Mouse (Mus musculus) heart, adult 11 months (tissue): Measurements from ENCODE around the gene Gm10912.
A peak's percentile ranks its signal among the peaks of the same experiment; 100 is the strongest.
"Not testable (repeated sequence)": the region's sequence is repeated elsewhere in the genome, so short reads cannot be mapped to it uniquely, and the experiment has no call there.

Experiments
- DNase-seq: peaks from one replicate; pipeline ENCODE4 v3.0.0; 2022

Gene Gm10912

DNA sequence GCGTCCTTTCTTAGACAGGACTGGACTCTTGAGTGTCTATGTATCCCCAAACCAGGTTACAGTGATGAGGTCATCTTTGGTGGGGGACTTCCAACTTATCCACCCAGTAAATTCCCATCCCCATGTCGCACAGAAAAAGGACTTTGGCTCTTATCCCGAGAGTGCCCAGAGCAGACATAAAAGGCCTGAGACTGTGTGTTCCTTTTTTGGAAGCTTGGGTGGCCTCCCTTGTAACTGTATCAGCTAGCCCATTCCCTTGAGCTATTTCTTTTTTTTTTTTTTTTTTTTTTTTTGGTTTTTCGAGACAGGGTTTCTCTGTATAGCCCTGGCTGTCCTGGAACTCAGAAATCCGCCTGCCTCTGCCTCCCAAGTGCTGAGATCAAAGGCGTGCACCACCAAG lies at the start of gene Gm10912:
Gene Gm10912 (plus strand): TSS at position 301 of the 400 bp plus-strand sequence.
- peak; percentile 57 for DNase-seq

DNA sequence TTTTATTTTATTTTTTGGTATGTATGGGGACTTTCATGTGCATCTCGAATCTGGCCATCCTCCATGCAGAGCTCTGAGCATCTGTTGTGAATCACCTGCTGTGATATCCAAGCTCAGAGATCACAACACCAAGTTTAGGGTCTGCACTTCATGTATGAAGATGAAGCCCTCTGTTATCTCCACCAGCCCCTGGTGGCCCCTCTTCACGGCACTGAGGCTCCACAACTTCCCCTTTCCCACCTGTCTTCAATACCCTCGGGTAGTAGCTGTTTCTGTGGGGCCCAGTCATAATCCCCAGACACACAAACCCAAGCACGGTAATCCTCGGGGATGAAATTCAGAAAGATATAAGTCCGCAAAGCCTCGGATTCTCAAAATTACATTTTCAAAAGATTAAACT lies 42.5 kb upstream of the Gm10912 start:
- DNase-seq, result peak; percentile 61

DNA sequence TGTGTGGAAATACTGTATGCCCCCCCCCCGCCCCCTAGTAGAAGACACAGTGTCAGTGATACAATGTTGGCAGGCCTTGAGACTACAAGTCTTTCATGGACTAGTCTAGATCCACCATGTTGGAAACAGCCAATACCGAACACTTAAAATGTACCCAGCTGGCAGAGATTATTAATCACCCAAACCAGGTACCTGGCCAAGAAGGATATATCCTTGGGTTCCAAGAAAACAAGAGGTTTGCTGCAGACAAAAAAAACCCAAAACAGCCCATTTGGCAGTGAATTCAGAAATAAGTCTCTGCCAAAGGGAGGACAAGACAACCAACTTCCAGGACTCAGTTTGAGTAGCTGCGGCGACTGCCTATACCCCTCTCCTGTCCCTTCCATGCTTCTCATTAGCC lies 41.0 kb upstream of the Gm10912 start:
- DNase-seq, result peak; percentile 59

DNA sequence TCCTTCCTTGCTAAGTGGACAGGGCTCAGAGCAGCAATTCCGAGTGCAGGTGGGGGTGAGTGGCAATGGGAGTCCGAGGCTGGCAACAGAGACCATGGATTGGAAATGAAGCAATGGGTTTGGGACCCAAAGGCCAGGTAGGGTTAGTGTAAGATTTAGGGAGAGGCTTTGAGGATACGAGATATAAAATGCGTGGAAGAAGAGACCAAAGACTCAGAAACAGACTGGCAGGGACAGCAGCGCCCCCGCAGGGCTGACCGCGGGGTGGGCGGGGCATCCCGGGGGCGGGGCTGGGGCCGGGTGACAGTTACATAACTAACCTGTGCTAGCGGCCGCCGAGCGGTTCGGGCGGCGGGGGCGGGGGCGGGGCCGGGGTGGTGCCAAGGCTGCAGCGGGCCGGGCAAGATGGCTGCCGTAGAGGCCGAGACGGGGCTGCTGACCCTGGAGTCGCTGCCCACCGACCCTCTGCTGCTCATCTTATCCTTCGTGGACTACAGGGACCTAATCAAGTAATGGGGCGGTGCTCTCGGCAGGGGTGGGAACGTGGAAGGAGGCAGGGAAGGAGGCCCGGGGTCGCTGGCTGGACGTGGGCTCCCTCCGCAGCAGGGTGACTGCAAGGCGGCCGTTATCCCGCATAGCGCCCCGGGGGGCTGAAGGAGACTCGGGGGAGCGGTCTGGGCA lies 38.0 kb upstream of the Gm10912 start, which contains the start of gene Fbxo3:
Gene Fbxo3 (plus strand): TSS at position 264 of the 681 bp plus-strand sequence.
- peak; percentile 99 for DNase-seq

DNA sequence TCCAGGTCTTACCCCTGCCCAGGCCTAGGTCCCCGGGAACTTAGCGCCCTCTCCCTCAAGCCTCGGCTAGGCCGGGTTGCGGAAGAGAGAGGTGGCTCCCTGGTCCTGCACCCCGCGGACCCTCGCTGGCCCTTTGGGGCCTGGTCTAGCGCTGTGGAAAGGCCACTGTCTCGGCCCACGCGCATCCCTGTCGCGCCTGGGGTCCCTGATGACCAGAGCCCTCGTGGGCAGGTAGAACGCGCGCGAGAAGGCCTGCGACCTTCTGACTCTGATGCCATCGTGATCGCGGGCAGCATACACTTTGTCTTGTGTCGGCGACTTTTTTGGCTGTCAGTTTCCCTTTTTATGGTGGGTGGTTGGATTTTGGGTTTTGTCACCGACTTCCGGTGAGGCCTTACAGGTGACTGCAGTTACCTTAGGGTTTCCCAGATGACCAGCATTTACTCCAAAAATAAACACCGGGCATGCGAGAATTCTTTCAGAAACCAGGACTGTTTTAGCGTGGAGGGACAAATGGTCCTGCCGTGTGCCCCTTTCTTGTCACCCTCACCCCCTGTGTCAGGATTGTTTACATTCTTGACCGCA lies 37.4 kb upstream of the Gm10912 start, which contains the start of gene 4931422A03Rik:
Gene 4931422A03Rik (minus strand): TSS at position 223 of the 585 bp plus-strand sequence.
- no peak for DNase-seq

DNA sequence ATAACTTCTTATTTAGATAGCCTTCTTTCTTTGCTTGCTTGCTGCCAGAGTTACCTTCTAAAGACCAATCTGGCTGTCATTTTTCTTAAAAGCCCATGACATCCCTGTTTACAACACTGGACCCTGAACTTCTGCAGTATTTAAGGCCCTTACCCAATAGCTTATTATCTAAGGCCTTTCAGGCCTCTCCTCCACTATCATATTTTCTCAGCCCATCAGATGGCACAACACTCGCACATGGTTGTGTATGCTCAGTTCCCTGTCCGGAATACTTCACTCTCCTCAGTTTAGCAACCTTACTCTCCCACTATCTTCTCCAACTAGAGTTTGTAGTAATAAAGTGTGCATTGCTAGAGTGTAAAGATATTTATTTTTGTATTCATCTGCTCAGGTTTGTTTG lies 36.6 kb upstream of the Gm10912 start:
- peak; percentile 23 for DNase-seq

DNA sequence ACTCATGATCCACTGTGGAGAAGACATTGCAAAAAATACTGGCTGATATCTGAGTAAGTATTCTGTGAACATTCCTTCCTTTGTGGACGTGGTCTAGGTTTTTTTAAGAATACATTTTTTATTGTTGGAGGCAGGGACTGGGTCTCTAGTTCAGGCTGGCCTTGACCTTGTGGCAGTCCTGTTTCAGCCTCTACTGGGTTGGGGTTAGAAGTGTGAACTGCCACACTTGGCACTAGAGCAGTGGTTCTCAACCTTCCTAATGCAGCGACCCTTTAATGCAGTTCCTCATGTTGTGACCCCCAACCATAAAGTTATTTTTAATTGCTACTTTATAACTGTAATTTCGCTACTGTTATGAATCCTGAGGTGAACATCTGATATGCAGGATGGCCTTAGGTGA lies 35.2 kb upstream of the Gm10912 start:
- DNase-seq, result peak; percentile 56

DNA sequence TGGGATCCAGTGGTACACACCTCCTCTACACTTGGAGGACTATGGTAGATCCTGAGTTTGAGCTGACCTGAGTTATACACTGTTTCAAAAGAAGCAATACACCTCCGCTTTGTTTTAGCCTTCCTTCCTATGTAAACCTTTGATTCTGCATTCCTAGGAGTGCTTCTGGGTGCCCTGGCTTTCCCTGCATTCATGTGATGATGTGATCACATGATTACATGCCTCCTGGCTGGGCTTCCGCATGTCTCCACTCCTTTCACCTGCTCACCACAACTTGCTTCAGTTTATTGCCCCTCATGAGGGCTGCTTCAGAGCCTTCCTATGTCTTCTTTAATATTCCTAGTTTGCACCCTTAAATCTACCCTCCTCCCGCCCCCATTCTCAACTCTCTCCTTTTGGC lies 33.6 kb upstream of the Gm10912 start:
- DNase-seq, result peak; percentile 50

DNA sequence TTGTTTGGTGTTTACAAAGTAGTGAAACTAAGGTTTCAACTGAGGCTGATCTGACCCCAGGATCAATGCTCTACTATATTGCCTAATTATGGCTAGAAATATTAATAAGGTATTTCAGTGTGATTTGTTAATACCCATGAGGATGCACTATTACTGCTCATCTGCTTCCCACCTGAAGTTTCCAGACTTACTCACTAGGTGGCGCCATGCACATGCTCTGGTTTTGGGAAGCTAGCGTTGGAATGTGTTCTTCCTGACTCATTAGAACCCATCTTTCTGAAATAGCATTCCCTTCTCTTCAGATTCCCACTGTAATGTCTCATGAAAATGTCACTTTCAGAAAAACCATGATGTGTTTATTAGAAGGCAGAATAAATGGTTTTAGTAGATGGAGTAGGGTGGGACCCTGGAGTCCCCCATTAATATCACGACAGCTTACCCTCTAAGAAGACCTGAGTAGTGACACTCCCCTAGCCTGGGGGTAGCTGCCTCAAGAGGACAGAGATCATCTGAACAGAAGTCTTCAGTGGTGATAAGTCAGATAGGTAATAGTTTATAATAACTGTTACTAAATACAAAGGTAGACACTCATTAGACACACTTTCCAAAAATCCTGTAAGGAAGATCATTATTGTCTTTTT lies 30.7 kb upstream of the Gm10912 start:
- peak; percentile 92 for DNase-seq

DNA sequence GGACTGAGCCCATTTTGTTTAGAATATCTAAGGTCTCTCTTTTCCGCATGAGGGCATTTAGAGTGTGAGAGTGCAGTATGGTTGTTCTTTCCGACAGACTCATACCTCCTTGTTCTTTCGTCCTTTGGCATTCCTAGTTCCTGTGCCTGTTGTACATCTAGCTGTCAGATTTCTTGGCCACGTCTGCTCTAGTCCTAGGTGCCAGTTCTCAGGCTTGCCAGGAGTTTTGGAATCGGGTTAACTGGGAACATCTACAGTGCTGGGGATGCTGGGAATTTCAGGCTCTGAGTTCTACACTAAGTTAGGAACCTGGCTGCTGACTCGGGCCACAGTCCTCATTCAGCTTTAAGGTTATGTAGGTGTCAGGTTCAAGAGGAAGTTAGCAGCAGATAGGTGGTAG lies 30.0 kb upstream of the Gm10912 start:
- DNase-seq, result peak; percentile 95

DNA sequence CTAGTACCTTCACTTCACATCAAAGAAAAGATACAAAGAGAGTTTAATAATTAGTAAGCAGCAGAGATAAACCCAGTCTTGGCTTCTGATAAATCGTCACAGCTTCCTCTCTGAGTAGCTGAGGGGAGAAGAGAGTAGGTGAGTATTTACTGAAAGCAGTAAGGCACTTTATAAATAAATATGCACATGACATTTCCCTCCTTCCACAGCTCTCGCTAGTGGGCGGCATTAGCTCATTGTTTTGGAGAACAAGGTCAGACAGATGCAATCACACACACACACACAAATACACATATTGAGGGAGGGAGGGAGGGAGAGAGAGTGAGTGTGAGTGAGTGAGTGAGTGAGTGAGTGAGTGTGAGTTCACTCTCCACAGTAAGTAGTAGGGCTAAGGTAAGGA lies 29.3 kb upstream of the Gm10912 start:
- DNase-seq, result peak; percentile 72

DNA sequence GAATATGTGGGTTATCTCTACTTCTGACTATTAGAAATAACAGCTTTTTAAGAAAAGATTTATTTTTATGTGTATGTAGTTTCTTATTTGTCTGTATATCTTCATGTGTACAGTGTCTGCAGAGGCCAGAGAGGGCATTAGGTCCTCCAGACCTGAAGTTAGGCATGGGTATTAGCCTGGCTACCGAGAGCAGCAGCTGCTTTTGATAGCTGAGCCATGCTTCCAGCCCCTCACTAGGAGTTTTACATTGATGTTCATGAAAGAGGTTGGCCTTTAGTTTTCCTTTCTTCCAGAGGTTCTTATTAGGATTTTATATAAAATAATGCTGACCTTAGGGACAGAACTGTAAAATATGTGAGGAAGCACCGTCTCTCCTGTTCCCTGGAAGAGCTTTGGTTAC lies 27.4 kb upstream of the Gm10912 start:
- peak; percentile 51 for DNase-seq

DNA sequence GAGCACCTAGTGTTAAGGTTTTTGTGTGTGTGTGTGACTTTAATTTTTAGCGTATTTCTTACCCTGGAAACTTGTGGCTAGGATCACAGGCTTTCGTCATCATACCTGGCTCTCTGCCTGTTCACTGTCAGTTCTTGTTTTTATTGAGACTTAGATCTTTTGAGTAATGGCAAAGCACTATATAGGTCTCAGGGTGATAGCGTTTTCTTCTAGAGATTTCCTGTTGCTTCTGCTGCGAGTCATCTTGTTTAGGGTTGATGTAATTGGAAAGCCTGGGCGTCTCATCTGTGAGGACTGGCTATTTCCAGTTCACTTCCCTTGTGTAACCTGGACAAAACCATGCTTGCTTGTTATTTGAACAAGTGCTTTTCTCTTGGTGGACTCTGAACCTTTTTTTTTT lies 24.0 kb upstream of the Gm10912 start:
- DNase-seq, result peak; percentile 55

DNA sequence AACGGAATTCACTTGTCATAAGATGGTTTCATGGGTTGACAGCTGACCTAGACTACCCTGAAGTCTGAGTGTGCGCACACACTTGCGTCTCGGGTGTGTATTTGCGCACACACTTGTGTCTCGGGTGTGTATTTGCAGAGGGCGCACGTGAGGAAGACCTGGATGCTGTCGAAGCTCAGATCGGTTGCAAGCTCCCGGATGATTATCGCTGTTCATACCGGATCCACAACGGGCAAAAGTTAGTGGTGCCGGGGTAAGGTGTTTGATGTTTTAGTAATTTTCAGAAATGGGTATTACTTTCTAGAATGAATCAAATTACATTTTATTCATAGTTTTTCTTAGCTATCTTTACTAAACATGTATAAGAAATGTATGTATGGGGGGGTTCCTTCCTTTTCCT lies 22.9 kb upstream of the Gm10912 start:
- peak; percentile 66 for DNase-seq

DNA sequence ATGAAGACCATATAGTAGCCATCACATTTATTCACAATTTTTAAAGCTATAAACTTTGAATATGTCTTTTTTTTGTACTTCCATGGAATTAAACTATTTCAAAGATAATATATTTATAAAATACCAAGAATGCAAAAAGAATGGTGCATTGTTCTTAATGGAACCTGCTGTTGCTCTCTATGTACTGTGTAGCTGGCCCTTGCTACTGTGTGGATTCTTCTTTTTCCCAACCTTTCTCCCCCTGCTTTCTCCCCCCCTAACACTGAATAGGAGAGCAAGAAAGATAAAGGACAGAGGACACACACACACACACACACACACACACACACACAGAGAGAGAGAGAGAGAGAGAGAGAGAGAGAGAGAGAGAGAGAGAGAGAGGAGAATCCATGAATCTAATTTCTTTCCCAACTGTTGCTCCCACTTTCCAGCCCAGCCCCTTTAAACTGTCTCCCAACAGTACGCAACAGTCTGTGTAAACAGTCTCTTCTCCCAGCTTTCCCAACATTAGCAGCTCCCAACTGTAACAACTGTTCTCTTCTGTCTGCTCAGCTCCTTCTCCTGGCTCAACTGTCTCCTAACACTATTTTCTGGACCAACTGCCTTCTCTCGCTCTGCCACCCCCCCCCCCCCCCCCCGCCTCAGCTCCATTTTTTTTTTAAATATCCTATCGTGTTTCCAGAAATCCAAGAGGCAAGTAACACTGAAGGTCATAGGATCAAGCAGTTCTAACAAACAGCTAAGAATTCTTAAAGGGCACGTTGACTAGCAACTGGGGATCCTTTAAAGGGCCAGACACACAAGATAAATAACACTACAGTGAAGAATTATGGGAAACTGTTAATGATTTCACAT lies 21.8 kb upstream of the Gm10912 start:
- peak; percentile 63 for DNase-seq

DNA sequence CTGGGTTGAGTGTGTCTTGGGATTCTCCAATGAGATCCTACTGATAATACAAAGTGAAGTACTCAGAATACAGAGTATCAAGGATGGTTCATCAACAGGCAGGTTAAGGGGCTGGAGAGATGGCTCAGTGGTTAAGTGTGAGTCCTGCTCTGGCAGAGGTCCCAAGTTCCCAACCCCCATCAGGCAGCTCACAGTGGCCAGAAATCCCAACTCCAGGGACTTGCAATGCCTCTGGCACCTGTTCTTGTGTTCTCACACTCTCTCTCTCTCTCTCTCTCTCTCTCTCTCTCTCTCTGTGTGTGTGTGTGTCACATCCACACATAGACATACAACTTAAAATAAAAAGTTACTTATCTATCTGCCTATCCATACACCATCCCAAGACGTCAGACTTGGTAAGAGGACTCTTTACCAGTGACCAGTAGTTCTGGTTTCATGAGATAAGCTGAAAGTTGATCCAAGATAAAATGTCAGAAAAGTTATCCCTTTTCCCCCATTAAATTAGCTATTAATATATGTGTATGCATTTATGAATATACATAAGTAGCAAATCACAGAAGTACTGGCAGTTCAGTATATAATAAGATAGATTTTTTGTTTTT lies 21.0 kb upstream of the Gm10912 start:
- DNase-seq, result peak; percentile 76

DNA sequence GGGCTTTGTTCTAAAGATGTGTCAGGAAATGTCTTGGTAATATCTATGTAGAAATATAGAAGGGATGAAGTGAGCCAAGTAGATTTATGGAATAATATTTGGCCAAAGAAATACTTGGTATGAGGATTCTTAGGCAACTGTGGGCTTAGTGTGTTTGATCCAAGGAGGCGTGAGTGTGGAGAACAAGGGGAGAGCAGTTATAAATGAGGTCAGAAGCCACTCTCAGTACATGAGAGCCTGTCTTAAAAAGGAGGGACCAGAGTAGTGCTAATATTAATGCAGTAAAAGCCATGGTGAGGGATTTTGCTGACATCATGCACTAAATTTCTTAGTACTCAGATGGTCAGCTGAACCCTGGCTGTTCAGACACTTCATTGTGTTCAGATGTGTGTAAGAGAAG lies 7.2 kb upstream of the Gm10912 start:
- DNase-seq, result peak; percentile 19

DNA sequence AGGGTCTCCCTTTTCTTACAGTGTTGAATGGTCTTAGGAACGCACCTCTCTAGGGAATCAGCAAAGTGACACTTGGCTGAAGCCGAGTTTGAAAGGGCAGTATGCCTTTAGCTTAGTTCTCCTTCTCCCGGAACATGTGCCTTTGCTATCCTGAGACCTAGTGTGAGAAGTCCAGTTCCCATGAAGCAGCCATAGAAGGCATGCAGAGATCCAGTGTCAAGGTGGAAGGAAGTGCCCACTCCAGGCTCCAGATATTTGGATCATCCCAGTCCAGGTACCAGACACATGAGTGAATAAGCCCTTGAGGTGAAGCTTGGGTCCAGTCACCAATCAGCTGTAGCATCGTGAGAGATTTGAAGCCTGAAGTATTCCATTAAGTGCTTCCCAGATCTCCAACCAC lies 6.7 kb upstream of the Gm10912 start:
- DNase-seq, result peak; percentile 52

DNA sequence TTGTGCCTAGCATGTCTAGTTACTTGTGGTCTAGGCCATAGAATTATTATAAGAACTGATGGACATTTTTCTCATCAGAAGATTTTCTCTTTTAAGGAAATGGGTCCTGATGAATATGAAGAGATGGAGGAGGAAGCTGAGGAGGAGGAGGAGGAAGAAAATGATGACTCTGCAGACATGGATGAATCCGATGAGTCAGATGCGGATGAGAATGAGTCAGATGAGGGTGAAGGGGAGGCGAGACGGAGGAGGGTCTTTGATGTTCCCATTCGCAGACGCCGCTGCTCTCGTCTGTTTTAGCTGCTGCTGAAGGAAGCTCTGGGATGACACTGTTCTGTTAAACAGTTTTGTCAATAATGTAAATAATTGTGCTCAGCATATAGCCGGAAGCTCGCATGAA lies 5.8 kb upstream of the Gm10912 start:
- peak; percentile 40 for DNase-seq

DNA sequence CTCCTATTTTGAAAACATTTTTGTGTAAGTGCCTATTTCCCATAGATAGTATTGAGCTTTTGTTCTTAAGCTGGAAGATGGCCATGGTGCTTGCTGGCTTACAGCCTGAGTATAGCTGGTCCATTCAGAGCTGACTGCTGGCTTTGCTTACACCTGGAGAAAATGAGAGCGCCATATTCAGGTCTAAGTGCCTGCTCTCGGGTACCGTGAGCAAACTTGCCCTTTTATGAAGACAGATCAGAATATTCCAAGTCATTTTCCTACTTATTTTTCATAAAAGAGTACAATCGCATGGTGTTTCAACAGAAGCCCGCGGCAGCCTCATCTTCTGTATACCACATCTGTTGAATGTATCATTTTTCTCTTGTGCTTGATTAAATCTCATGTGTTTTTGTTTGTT lies 4.6 kb upstream of the Gm10912 start:
- DNase-seq, result peak; percentile 66

DNA sequence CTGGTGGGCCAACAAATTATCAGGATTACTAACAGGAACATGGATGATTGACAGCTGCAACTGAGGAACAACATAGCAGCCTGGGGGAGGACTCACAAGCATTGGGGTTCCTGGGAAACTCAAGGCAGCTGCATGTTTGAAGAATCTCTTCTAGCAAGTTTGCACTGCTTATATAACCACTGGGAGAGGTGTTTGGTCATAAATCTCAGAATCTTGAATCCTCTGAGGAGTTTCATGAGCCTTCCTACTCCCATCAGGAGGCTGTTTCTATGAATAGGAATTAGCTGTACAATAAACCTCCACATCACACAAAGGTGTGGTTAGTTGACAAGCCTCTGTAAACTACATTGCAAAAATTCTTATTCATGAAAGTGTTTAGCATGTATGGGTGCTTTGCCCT lies 3.0 kb upstream of the Gm10912 start:
- DNase-seq, result peak; percentile 55

DNA sequence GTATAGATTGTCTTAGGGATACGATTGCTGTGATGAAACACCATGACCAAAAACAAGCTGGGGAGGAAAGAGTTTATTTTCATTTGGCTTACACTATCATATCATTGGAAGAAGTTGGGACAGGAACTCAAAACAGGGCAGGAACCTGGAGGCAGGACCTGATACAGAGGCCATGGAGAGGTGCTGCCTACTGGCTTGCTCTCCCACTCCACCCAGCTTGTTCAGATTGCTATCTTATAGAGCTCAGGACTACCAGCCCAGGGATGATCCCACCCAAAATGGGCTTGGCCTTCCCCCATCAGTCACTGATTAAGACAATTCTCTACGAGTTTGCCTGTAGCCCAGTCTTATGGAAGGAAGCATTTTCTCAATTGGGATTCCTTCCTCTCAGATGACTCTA lies 1.5 kb upstream of the Gm10912 start:
- DNase-seq, result peak; percentile 78

DNA sequence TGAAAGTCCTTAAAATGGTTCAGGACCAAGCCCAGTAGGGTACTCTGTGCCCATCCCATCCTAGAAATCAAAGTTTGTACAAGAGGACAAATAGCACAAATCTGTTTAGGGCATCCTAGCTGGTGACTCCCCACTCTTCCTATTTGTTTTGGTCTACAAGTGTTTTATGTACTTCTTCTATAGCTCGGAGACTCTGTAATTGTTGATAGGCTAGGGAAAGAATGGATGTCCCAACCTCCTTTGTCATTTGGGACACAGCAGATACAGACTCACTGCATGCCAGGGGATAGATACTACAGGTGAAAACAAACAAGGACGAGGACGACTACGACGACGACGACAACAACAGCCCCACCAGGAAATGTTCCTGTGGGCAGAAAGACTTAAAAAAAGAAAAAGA lies 2.8 kb downstream of the Gm10912 start, which contains the start of gene Gm10799:
Gene Gm10799 (minus strand): TSS at position 101 of the 400 bp plus-strand sequence.
- not testable (repeated sequence) for DNase-seq
